Mouse (Mus musculus): ENCODE measurements around the gene 2310033P09Rik. TPM values are rescaled to one million over a fixed set of nuclear protein-coding genes. Genes with fewer than 3 reads are reported as not detected.
"Not testable (repeated sequence)": the region's sequence is repeated elsewhere in the genome, so short reads cannot be mapped to it uniquely, and the experiment has no call there.

Gene 2310033P09Rik
- polyA plus RNA-seq, 1 experiment from 2014 or later, result 15.9 TPM

- no peak for ATAC-seq (ENCODE audit: insufficient read depth)
- Histone ChIP-seq H3K27ac (replicated peaks) (peak overlapping the region; percentile 85), H3K9ac (peak overlapping the region; percentile 81), H3K4me3 (replicated peaks) (peak overlapping the region; percentile 90), H3K27me3 (no peaks in the 10 kb centered on the region), H3K4me2 (peak overlapping the region; percentile 87), H3K9me3 (replicated peaks) (no peaks in the 10 kb centered on the region), H3K36me3 (replicated peaks) (peaks cover 42% of the 10 kb centered on the region), H3K4me1 (replicated peaks) (peaks cover 38% of the 10 kb centered on the region)
- WGBS (ENCODE audit: insufficient replicate concordance), result 9% methylated on average over 16 of the region's 16 CpGs
Observed at GRCm38 (mm10) chr11:59201216-59202002, 6.7 kb upstream of the 2310033P09Rik start.

DNA sequence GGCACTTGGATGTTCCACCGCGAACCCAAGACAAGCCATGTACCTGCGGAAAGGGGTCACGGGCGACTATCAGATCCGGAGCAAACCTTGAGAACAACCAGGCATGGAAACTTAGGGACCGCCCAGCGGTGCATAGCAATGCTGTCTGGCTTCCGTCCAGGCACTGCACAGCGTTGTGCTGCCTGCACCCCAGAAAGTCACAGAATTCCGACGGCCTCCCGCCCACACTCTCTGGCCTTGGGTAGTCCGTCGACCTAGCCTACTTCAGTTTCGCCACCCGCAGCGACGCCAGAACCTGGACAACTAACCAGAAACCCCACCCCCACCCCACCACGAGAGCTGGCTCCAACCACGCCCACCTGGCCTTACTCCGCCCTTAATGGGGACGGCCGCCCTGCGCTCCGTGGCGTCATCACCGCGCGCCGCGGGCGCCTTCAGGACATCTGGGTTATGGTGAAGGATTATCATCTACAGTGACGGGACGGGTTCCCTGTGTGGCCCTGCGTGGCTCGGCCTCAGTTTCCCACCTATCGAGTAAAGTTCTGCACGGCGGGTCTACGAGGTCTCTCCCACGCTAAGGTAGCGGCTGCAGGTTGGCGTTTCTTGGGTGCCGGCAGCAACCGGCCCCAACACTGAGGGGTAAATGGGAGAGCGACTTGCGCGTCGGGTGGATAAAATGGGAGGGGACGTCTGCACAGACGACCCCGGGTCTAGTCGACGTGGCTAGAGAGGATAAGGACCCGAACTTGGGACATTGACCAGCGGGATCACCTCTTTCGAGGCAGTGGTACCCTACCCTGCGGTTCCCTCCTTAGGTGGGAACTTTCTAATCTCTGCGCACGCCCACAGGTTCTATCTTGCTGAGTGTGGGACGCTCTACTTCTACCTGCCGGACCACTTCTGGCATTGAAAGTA is 5.8 kb upstream of the 2310033P09Rik start, which contains the start of gene Mrpl55:
TSS of gene Mrpl55 (plus strand) at position 406 of the 915 bp plus-strand sequence.
- Histone ChIP-seq H3K9ac (peak within 1 kb of the TSS; percentile 81), H3K4me1 (replicated peaks) (peaks cover 38% of the 10 kb centered on the region), H3K9me3 (replicated peaks) (no peaks in the 10 kb centered on the region), H3K27me3 (no peaks in the 10 kb centered on the region), H3K27ac (replicated peaks) (peak within 1 kb of the TSS; percentile 85), H3K4me2 (peak within 1 kb of the TSS; percentile 87), H3K36me3 (replicated peaks) (peaks cover 51% of the 10 kb centered on the region), H3K4me3 (replicated peaks) (peak within 1 kb of the TSS; percentile 90)
- under 1% methylated on average over 63 of the region's 63 CpGs for WGBS (ENCODE audit: insufficient replicate concordance)
- peak; percentile 93 for ATAC-seq (ENCODE audit: insufficient read depth)

- Histone ChIP-seq H3K4me2 (peak overlapping the region; percentile 94), H3K27me3 (no peaks in the 10 kb centered on the region), H3K9ac (peak overlapping the region; percentile 95), H3K4me3 (replicated peaks) (peak overlapping the region; percentile 97), H3K4me1 (replicated peaks) (peaks cover 51% of the 10 kb centered on the region), H3K36me3 (replicated peaks) (peaks cover 80% of the 10 kb centered on the region), H3K9me3 (replicated peaks) (no peaks in the 10 kb centered on the region), H3K27ac (replicated peaks) (peak overlapping the region; percentile 94)
- peak; percentile 74 for ATAC-seq (ENCODE audit: insufficient read depth)
- 6% methylated on average over 18 of the region's 18 CpGs for WGBS (ENCODE audit: insufficient replicate concordance)
Observed at GRCm38 (mm10) chr11:59209003-59209441, 901 bp downstream of the 2310033P09Rik start.

DNA sequence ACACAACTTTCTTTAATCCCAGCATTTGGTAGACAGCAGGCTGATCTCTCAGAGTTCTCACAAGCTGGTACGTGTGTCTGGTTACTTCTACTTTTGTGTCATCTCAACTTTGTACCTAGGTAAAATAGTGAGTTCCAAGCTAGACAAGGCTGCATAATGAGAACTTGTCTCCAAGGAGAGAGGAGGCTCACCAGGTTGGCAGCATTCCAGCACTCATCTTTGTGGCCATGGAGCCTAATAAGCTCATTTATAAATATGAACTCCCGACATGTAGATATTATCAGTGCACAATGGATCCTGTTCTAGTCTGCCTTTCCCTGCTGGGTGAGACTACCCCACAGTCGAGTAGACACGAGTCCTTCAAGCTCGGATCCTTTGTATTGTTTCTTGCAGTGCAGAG is 1.5 kb downstream of the 2310033P09Rik start:
- Histone ChIP-seq H3K27ac (replicated peaks) (peak overlapping the region; percentile 94; the same call in 1 of the 2 replicates), H3K4me1 (replicated peaks) (peaks cover 51% of the 10 kb centered on the region), H3K9ac (no peak overlapping the region)

DNA sequence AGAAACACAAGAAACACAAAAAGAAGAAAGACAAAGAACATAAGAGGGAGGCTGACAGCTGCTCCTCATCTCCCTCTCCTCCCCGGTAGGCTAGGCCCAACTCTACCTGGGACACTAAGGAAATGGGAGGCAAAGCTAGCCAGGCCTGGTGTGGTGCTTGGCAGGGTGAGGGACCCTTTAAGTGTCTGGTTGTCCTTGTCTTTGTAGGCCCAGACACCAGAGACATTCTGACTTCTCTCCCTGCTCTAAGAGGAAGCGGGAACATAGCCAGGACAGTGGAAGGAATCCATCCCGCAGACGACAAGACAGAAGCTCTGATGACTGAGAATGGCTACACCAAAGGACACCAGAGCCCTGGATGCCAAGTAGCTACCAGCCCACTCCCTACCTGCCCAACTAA is 1.9 kb downstream of the 2310033P09Rik start:
- Histone ChIP-seq H3K4me2 (no peak overlapping the region), H3K27me3 (no peaks in the 10 kb centered on the region), H3K9ac (no peak overlapping the region), H3K27ac (replicated peaks) (0 out of 2 replicates have a peak overlapping the region, but pooled peaks have one; percentile 19), H3K4me3 (replicated peaks) (no peak overlapping the region), H3K9me3 (replicated peaks) (no peaks in the 10 kb centered on the region), H3K36me3 (replicated peaks) (peaks cover 80% of the 10 kb centered on the region), H3K4me1 (replicated peaks) (peaks cover 51% of the 10 kb centered on the region)
- no peak for ATAC-seq (ENCODE audit: insufficient read depth)
- 88% methylated on average over 4 of the region's 4 CpGs for WGBS (ENCODE audit: insufficient replicate concordance)

More for the DNA sequence above, 1.5 kb downstream of the 2310033P09Rik start:
- Histone ChIP-seq H3K27me3 (no peaks in the 10 kb centered on the region), H3K4me3 (replicated peaks) (peak overlapping the region; percentile 97), H3K9me3 (replicated peaks) (no peaks in the 10 kb centered on the region), H3K4me2 (peak overlapping the region; percentile 94), H3K36me3 (replicated peaks) (peaks cover 80% of the 10 kb centered on the region)
- no peak for ATAC-seq (ENCODE audit: insufficient read depth)
- 74% methylated on average over 5 of the region's 5 CpGs for WGBS (ENCODE audit: insufficient replicate concordance)

DNA sequence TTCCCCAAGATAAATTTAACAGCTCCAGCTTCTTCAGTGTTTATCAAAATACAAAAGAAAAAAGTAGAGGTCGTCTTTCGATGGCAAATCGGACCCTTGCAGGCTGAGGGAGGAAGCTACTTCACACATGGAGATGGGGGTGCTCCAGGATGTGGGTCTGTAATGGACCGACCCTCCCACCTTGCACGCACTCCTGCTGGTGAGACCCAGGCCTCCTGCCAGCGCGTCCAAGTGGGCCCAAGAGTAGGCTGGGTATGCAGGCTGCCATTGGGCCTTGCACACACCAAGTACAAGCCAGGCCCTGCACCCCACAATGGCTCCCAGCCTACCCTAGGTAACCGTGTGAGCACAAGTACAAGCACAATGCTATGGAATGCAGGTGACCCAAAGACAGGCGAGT is 3.4 kb downstream of the 2310033P09Rik start:
- H3K36me3 ChIP-seq (replicated peaks), result peaks cover 78% of the 10 kb centered on the region
- not testable (repeated sequence) for H3K27ac ChIP-seq (replicated peaks); ATAC-seq (ENCODE audit: insufficient read depth); H3K4me2 ChIP-seq; H3K9ac ChIP-seq; H3K9me3 ChIP-seq (replicated peaks); H3K4me3 ChIP-seq (replicated peaks); H3K27me3 ChIP-seq
- H3K4me1 ChIP-seq (replicated peaks), result peaks cover 59% of the 10 kb centered on the region
- 87% methylated on average over 9 of the region's 9 CpGs for WGBS (ENCODE audit: insufficient replicate concordance)

GRCm38 (mm10) chr11:59212320-59212719 is 4.2 kb downstream of the 2310033P09Rik start:
- H3K27me3 ChIP-seq; H3K27ac ChIP-seq (replicated peaks); H3K4me2 ChIP-seq; ATAC-seq (ENCODE audit: insufficient read depth); H3K9me3 ChIP-seq (replicated peaks); H3K9ac ChIP-seq; H3K4me3 ChIP-seq (replicated peaks): not testable (repeated sequence)
- WGBS (ENCODE audit: insufficient replicate concordance), result 36% methylated on average over 12 of the region's 12 CpGs
- Histone ChIP-seq H3K36me3 (replicated peaks) (peaks cover 76% of the 10 kb centered on the region), H3K4me1 (replicated peaks) (peaks cover 64% of the 10 kb centered on the region)

GRCm38 (mm10) chr11:59212892-59213494 is 4.9 kb downstream of the 2310033P09Rik start:
- 87% methylated on average over 12 of the region's 12 CpGs for WGBS (ENCODE audit: insufficient replicate concordance)
- no peak overlapping the region for H3K27ac ChIP-seq (replicated peaks)
- H3K4me3 ChIP-seq (replicated peaks), result no peak overlapping the region
- H3K4me1 ChIP-seq (replicated peaks), result peaks cover 64% of the 10 kb centered on the region
- no peak overlapping the region for H3K9ac ChIP-seq
- no peak for ATAC-seq (ENCODE audit: insufficient read depth)
- H3K36me3 ChIP-seq (replicated peaks), result peaks cover 82% of the 10 kb centered on the region
- H3K9me3 ChIP-seq (replicated peaks), result no peaks in the 10 kb centered on the region
- no peak overlapping the region for H3K4me2 ChIP-seq
- H3K27me3 ChIP-seq, result no peaks in the 10 kb centered on the region

GRCm38 (mm10) chr11:59216955-59217354 is 8.8 kb downstream of the 2310033P09Rik start:
- H3K9ac ChIP-seq, result no peak overlapping the region
- peaks cover 68% of the 10 kb centered on the region for H3K4me1 ChIP-seq (replicated peaks)
- ATAC-seq (ENCODE audit: insufficient read depth), result no peak
- H3K4me2 ChIP-seq, result no peak overlapping the region
- H3K27me3 ChIP-seq, result no peaks in the 10 kb centered on the region
- peaks cover 88% of the 10 kb centered on the region for H3K36me3 ChIP-seq (replicated peaks)
- WGBS (ENCODE audit: insufficient replicate concordance), result 40% methylated on average over 3 of the region's 3 CpGs
- no peaks in the 10 kb centered on the region for H3K9me3 ChIP-seq (replicated peaks)
- no peak overlapping the region for H3K27ac ChIP-seq (replicated peaks)
- H3K4me3 ChIP-seq (replicated peaks), result no peak overlapping the region

DNA sequence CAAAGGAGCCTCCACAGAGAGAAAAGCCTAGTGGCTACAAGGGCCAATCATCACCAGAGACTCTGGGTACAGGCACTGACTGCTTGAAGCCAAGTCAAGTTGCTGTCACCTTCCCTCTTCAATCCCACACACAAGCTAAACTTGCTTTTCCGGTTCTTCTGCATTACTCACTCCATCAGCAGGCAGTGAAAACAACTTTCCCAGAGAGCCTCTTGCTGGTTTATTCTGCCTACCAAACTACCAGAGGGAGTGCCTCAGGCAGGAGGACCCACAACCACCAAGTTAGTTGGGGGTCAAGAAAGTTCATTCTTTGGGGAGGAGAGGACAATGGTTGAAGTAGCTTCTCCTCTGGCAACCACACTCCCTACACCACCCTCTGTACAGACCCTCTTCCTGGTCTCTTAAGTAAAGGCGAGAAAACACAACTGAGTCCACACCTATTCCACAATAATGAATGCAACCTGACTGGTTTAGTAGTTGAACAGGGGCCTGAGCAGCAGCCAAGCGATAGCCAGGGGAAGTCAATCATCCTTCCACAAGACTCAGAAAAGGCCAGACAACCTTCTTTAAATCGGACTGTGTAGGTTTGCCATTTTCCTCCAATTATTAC is 10.4 kb downstream of the 2310033P09Rik start:
- H3K4me2 ChIP-seq, result no peak overlapping the region
- ATAC-seq (ENCODE audit: insufficient read depth), result no peak
- WGBS (ENCODE audit: insufficient replicate concordance), result 77% methylated on average over 4 of the region's 4 CpGs

More for the DNA sequence above, 10.4 kb downstream of the 2310033P09Rik start:
- Histone ChIP-seq H3K27ac (replicated peaks) (no peak overlapping the region), H3K27me3 (no peaks in the 10 kb centered on the region), H3K4me3 (replicated peaks) (no peak overlapping the region), H3K4me1 (replicated peaks) (peaks cover 71% of the 10 kb centered on the region), H3K9me3 (replicated peaks) (no peaks in the 10 kb centered on the region), H3K9ac (no peak overlapping the region), H3K36me3 (replicated peaks) (peaks cover 85% of the 10 kb centered on the region)

All from liver, embryonic 15.5 days (tissue).